Mouse (Mus musculus) MEL (cell line): ENCODE results near the gene Olfr458. TPM values are rescaled to one million over a fixed set of nuclear protein-coding genes. Genes with fewer than 3 reads are reported as not detected.

Experiments
- DNase-seq: peaks from one replicate; pipeline ENCODE4 v3.0.0; 2011; ENCODE audit warnings: low read depth, low spot score
- H3K27ac ChIP-seq: 2 replicates; pipeline ENCODE4 v1.5.1; 2012; ENCODE audit warnings: low read depth, mild to moderate bottlenecking, control low read depth, low read length, moderate library complexity; ENCODE audit not compliant: control insufficient read depth
- H3K27me3 ChIP-seq, 2 experiments: fragments of 150-350 bp in 1 of 2; sonication (generic) in 1 of 2; 2 replicates each; pipeline ENCODE4 v1.6.1; 2012; ENCODE audit warnings: low read length in 2 of 2, mild to moderate bottlenecking in 2 of 2, improper control_type of control experiment in 1 of 2, moderate library complexity in 1 of 2; ENCODE audit not compliant: insufficient read depth in 2 of 2, control insufficient read depth in 1 of 2
- H3K36me3 ChIP-seq, 2 experiments: 2 replicates each; pipeline ENCODE4 v1.6.1; 2012 to 2014; ENCODE audit warnings: low read length in 2 of 2, improper control_type of control experiment in 1 of 2, inconsistent platforms in 1 of 2, mild to moderate bottlenecking in 1 of 2; ENCODE audit not compliant: insufficient read depth in 2 of 2, control insufficient read depth in 1 of 2
- H3K4me1 ChIP-seq, 2 experiments: fragments of 150-350 bp in 1 of 2; sonication (generic) in 1 of 2; 2 replicates each; pipeline ENCODE4 v1.6.1; 2012; ENCODE audit warnings: low read length in 2 of 2, improper control_type of control experiment in 1 of 2, mild to moderate bottlenecking in 1 of 2; ENCODE audit not compliant: insufficient read depth in 2 of 2, control insufficient read depth in 1 of 2
- H3K4me3 ChIP-seq, 2 experiments: fragments of 150-350 bp in 1 of 2; sonication (generic) in 1 of 2; 2 replicates each; pipeline ENCODE4 v1.5.1; 2012; ENCODE audit warnings: low read depth in 2 of 2, low read length in 2 of 2, mild to moderate bottlenecking in 2 of 2, moderate library complexity in 2 of 2, control low read depth in 1 of 2, improper control_type of control experiment in 1 of 2; ENCODE audit not compliant: control insufficient read depth in 1 of 2, insufficient read depth in 1 of 2
- H3K79me2 ChIP-seq: 2 replicates; pipeline ENCODE4 v1.6.1; 2012; ENCODE audit warnings: mild to moderate bottlenecking, low read length, moderate library complexity; ENCODE audit not compliant: control insufficient read depth, poor library complexity, insufficient read depth
- H3K9ac ChIP-seq: 2 replicates; pipeline ENCODE4 v1.6.1; 2012; ENCODE audit warnings: low read depth, mild to moderate bottlenecking, control low read depth, low read length, moderate library complexity; ENCODE audit not compliant: control insufficient read depth, poor library complexity, severe bottlenecking
- H3K9me3 ChIP-seq: fragments of 150-350 bp; sonication (generic); replicated peaks from 2 replicates; pipeline ENCODE4 v1.6.1; 2012; ENCODE audit warnings: mild to moderate bottlenecking, low read length, improper control_type of control experiment, moderate library complexity; ENCODE audit not compliant: insufficient read depth
- CHD1 ChIP-seq: IDR thresholded peaks from 2 replicates; pipeline ENCODE4 v1.6.1; 2012; ENCODE audit warnings: low read depth, mild to moderate bottlenecking, inconsistent platforms, low read length, improper control_type of control experiment
- CHD2 ChIP-seq: IDR thresholded peaks from 2 replicates; pipeline ENCODE4 v1.6.1; 2011; ENCODE audit warnings: low read length, improper control_type of control experiment
- CTCF ChIP-seq, 3 experiments: IDR thresholded peaks in 2 of 3; conservative IDR thresholded peaks in 1 of 3; 2 replicates each; pipeline ENCODE4 v1.5.1; 2011 to 2012; ENCODE audit warnings: low read length in 3 of 3, low read depth in 2 of 3, mild to moderate bottlenecking in 2 of 3, improper control_type of control experiment in 1 of 3, inconsistent platforms in 1 of 3, mixed read lengths in 1 of 3, moderate library complexity in 1 of 3; ENCODE audit not compliant: control insufficient read depth in 1 of 3, insufficient read depth in 1 of 3, poor library complexity in 1 of 3, severe bottlenecking in 1 of 3
- E2F4 ChIP-seq: IDR thresholded peaks from 2 replicates; pipeline ENCODE4 v1.6.1; 2011; ENCODE audit warnings: low read depth, low read length, improper control_type of control experiment, borderline replicate concordance
- ETS1 ChIP-seq: IDR thresholded peaks from 2 replicates; pipeline ENCODE4 v1.6.1; 2012; ENCODE audit warnings: low read depth, mild to moderate bottlenecking, inconsistent platforms, low read length, improper control_type of control experiment, moderate library complexity
- HCFC1 ChIP-seq: IDR thresholded peaks from 2 replicates; pipeline ENCODE4 v1.6.1; 2012; ENCODE audit warnings: low read depth, mild to moderate bottlenecking, inconsistent platforms, low read length, improper control_type of control experiment, moderate library complexity
- JUND ChIP-seq: IDR thresholded peaks from 2 replicates; pipeline ENCODE4 v1.6.1; 2011; ENCODE audit warnings: low read depth, mild to moderate bottlenecking, improper control_type of control experiment, low read length
- KAT2A ChIP-seq: conservative IDR thresholded peaks from 2 replicates; pipeline ENCODE4 v1.6.1; 2012; ENCODE audit warnings: low read depth, low read length, improper control_type of control experiment, inconsistent platforms
- MAZ ChIP-seq: IDR thresholded peaks from 2 replicates; pipeline ENCODE4 v1.6.1; 2012; ENCODE audit warnings: low read depth, mild to moderate bottlenecking, inconsistent platforms, low read length, improper control_type of control experiment
- MEF2A ChIP-seq: IDR thresholded peaks from 2 replicates; pipeline ENCODE4 v1.6.1; 2014; ENCODE audit warnings: low read depth, mild to moderate bottlenecking, inconsistent platforms, low read length, improper control_type of control experiment; ENCODE audit not compliant: poor library complexity, insufficient replicate concordance, severe bottlenecking; ENCODE audit errors: extremely low read depth
- MYB ChIP-seq: IDR thresholded peaks from 2 replicates; pipeline ENCODE4 v1.6.1; 2011; ENCODE audit warnings: mild to moderate bottlenecking, low read depth, low read length, improper control_type of control experiment
- POLR2AphosphoS5 ChIP-seq: IDR thresholded peaks from 2 replicates; pipeline ENCODE4 v1.6.1; 2012; ENCODE audit warnings: low read depth, borderline replicate concordance, mild to moderate bottlenecking, inconsistent platforms, low read length, moderate library complexity, mixed read lengths
- RAD21 ChIP-seq: IDR thresholded peaks from 2 replicates; pipeline ENCODE4 v1.6.1; 2011; ENCODE audit warnings: mild to moderate bottlenecking, low read depth, low read length, improper control_type of control experiment
- RCOR1 ChIP-seq: IDR thresholded peaks from 2 replicates; pipeline ENCODE4 v1.6.1; 2012; ENCODE audit warnings: low read depth, mild to moderate bottlenecking, inconsistent platforms, low read length, improper control_type of control experiment
- SIN3A ChIP-seq: IDR thresholded peaks from 2 replicates; pipeline ENCODE4 v1.6.1; 2012; ENCODE audit warnings: low read length, improper control_type of control experiment, inconsistent platforms
- SMC3 ChIP-seq: IDR thresholded peaks from 2 replicates; pipeline ENCODE4 v1.6.1; 2011; ENCODE audit warnings: low read depth, low read length, improper control_type of control experiment
- TCF12 ChIP-seq: IDR thresholded peaks from 2 replicates; pipeline ENCODE4 v1.6.1; 2014; ENCODE audit warnings: low read depth, mild to moderate bottlenecking, inconsistent platforms, low read length, improper control_type of control experiment, moderate library complexity
- ZKSCAN1 ChIP-seq: IDR thresholded peaks from 2 replicates; pipeline ENCODE4 v1.6.1; 2012; ENCODE audit warnings: low read depth, mild to moderate bottlenecking, inconsistent platforms, low read length, improper control_type of control experiment, moderate library complexity
- ZMIZ1 ChIP-seq: IDR thresholded peaks from 2 replicates; pipeline ENCODE4 v1.6.1; 2012; ENCODE audit warnings: low read depth, mild to moderate bottlenecking, inconsistent platforms, low read length, improper control_type of control experiment, moderate library complexity
- polyA plus RNA-seq, 2 experiments: library from polyadenylated mRNA; stranded (reverse) in 1 of 2; unstranded in 1 of 2; fragments of >175 nt in 1 of 2; fragments of >200 nt in 1 of 2; gene quantifications; 2 replicates each; pipeline versions ENCODE4 v1.2.1 to v1.2.4; 2012; ENCODE audit warnings: low replicate concordance in 2 of 2, low read depth in 1 of 2; ENCODE audit not compliant: insufficient read length in 2 of 2, insufficient read depth in 1 of 2, missing spikeins in 1 of 2
- total RNA-seq: library from RNA; depleted of rRNA; stranded (reverse); fragments of 300-350 nt; gene quantifications from 2 replicates; pipeline ENCODE4 v1.2.3, GENCODE M21; 2012

Gene Olfr458
- total and polyA plus RNA-seq, 3 experiments, result not detected

- H3K79me2 ChIP-seq, result no peaks in the 10 kb centered on the region
- H3K27me3 ChIP-seq, result no peaks in the 10 kb centered on the region
- TF ChIP-seq MAZ, result no peak
- TF ChIP-seq CHD1, result no peak
- no peak overlapping the region for H3K4me3 ChIP-seq
- H3K9ac ChIP-seq, result no peak overlapping the region
- no peak for DNase-seq
- no peak overlapping the region for H3K27ac ChIP-seq
- no peaks in the 10 kb centered on the region for H3K36me3 ChIP-seq
- H3K4me1 ChIP-seq, result no peaks in the 10 kb centered on the region
- no peaks in the 10 kb centered on the region for H3K9me3 ChIP-seq
Observed at GRCm38 (mm10) chr6:42435490-42435889, 29.5 kb downstream of the Olfr458 start.

GRCm38 (mm10) chr6:42434446-42434845 is 30.6 kb downstream of the Olfr458 start, which contains the start of gene Tas2r126:
Gene Tas2r126 (plus strand): TSS chr6:42434535.
- Histone ChIP-seq H3K36me3 (no peaks in the 10 kb centered on the region), H3K27ac (no peak within 1 kb of the TSS), H3K4me1 (no peaks in the 10 kb centered on the region), H3K9ac (no peak within 1 kb of the TSS), H3K27me3 (no peaks in the 10 kb centered on the region), H3K79me2 (no peaks in the 10 kb centered on the region), H3K4me3 (no peak within 1 kb of the TSS), H3K9me3 (no peaks in the 10 kb centered on the region)
- DNase-seq, result no peak
- TF ChIP-seq KAT2A (no peak), ZMIZ1 (no peak), E2F4 (no peak), SMC3 (no peak), TCF12 (no peak), POLR2AphosphoS5 (no peak), HCFC1 (no peak), RCOR1 (no peak), MYB (no peak), MEF2A (no peak), CHD2 (no peak), ETS1 (no peak), JUND (no peak), SIN3A (no peak), ZKSCAN1 (no peak)

GRCm38 (mm10) chr6:42433554-42433953 is 31.4 kb downstream of the Olfr458 start:
- no peaks in the 10 kb centered on the region for H3K79me2 ChIP-seq
- no peaks in the 10 kb centered on the region for H3K27me3 ChIP-seq
- no peak overlapping the region for H3K4me3 ChIP-seq
- H3K9me3 ChIP-seq, result no peaks in the 10 kb centered on the region
- H3K27ac ChIP-seq, result no peak overlapping the region
- TF ChIP-seq CTCF (IDR thresholded peaks at IDR 0.05 in 2 of 3, conservative IDR thresholded peaks at IDR 0.05 in 1 of 3; ENCODE audit: control insufficient read depth in 1 of 3, insufficient read depth in 1 of 3, low read depth in 2 of 3, low read length in 3 of 3, poor library complexity in 1 of 3, severe bottlenecking in 1 of 3), result peak in 1 of 3 experiments; percentile 9; a peak in 1 of 6 replicates
- peak; percentile 12; the same call in 1 of the 2 replicates for TF ChIP-seq RAD21
- no peak for TF ChIP-seq ETS1
- TF ChIP-seq SMC3, result peak; percentile 19; the same call in 1 of the 2 replicates
- DNase-seq, result peak; percentile 2
- no peaks in the 10 kb centered on the region for H3K4me1 ChIP-seq
- no peaks in the 10 kb centered on the region for H3K36me3 ChIP-seq
- no peak overlapping the region for H3K9ac ChIP-seq
